Mouse (Mus musculus): ENCODE data around the gene Tmem234.
A peak's percentile ranks its signal among the peaks of the same experiment; 100 is the strongest.

Gene Tmem234

GRCm38 (mm10) chr4:129622803-129623535, 22.5 kb downstream of the Tmem234 start:
- DNase-seq: no peak

GRCm38 (mm10) chr4:129623681-129624091, 23.2 kb downstream of the Tmem234 start, which contains the start of gene Ccdc28b:
TSS of gene Ccdc28b (minus strand) at chr4:129623947.
- DNase-seq: peak; percentile 53

- DNase-seq: peak; percentile 88
Measured at GRCm38 (mm10) chr4:129624281-129625028, 24.0 kb downstream of the Tmem234 start.

GRCm38 (mm10) chr4:129625029-129625370, 24.5 kb downstream of the Tmem234 start:
- no peak for DNase-seq

GRCm38 (mm10) chr4:129625496-129625895, 25.0 kb downstream of the Tmem234 start:
- no peak for DNase-seq

GRCm38 (mm10) chr4:129626035-129626434, 25.6 kb downstream of the Tmem234 start:
- no peak for DNase-seq

GRCm38 (mm10) chr4:129630944-129631343, 30.5 kb downstream of the Tmem234 start:
- no peak for DNase-seq

GRCm38 (mm10) chr4:129631867-129632266, 31.4 kb downstream of the Tmem234 start:
- DNase-seq: no peak

- no peak for DNase-seq
Measured at GRCm38 (mm10) chr4:129633852-129634251, 33.4 kb downstream of the Tmem234 start.

- no peak for DNase-seq
Measured at GRCm38 (mm10) chr4:129639221-129639620, 38.8 kb downstream of the Tmem234 start.

- DNase-seq: peak; percentile 41
Measured at GRCm38 (mm10) chr4:129640101-129640637, 39.7 kb downstream of the Tmem234 start.

GRCm38 (mm10) chr4:129640638-129641467, 40.4 kb downstream of the Tmem234 start, which contains the start of gene Txlna:
TSS of gene Txlna (minus strand) at chr4:129641065.
- peak; percentile 98 for DNase-seq

GRCm38 (mm10) chr4:129641756-129642155, 41.3 kb downstream of the Tmem234 start:
- peak; percentile 31 for DNase-seq

- no peak for DNase-seq
Measured at GRCm38 (mm10) chr4:129645204-129645603, 44.7 kb downstream of the Tmem234 start.

GRCm38 (mm10) chr4:129648656-129649055, 48.2 kb downstream of the Tmem234 start:
- no peak for DNase-seq

GRCm38 (mm10) chr4:129650359-129650758, 49.9 kb downstream of the Tmem234 start:
- no peak for DNase-seq

GRCm38 (mm10) chr4:129654770-129655169, 54.3 kb downstream of the Tmem234 start:
- DNase-seq: no peak

- no peak for DNase-seq
Measured at GRCm38 (mm10) chr4:129661584-129661983, 61.1 kb downstream of the Tmem234 start.

- no peak for DNase-seq
Measured at GRCm38 (mm10) chr4:129662255-129662813, 61.9 kb downstream of the Tmem234 start.

- peak; percentile 49 for DNase-seq
Measured at GRCm38 (mm10) chr4:129671491-129672082, 71.1 kb downstream of the Tmem234 start.

GRCm38 (mm10) chr4:129672083-129672877, 71.8 kb downstream of the Tmem234 start, which contains the start of gene Kpna6:
TSS of gene Kpna6 (minus strand) at chr4:129672767.
- DNase-seq: peak; percentile 85

Data from kidney, adult 11 months (tissue).